Mouse (Mus musculus) hindbrain, embryonic 10.5 days (tissue): ENCODE measurements around the gene Supt4a. TPM values are rescaled to one million over a fixed set of nuclear protein-coding genes. Genes with fewer than 3 reads are reported as not detected.

Source experiments
- DNase-seq: peaks from one replicate; pipeline ENCODE4 v3.0.0-alpha.2; 2017; ENCODE audit warnings: low spot score
- H3K27ac ChIP-seq: fragments of 300-500 bp; sonication (generic); 2 replicates; pipeline ENCODE4 v1.5.1; 2016; ENCODE audit warnings: mild to moderate bottlenecking, moderate library complexity
- H3K27me3 ChIP-seq: fragments of 300-500 bp; sonication (generic); 2 replicates; pipeline ENCODE4 v1.6.1; 2016; ENCODE audit warnings: mild to moderate bottlenecking; ENCODE audit not compliant: poor library complexity, insufficient read depth, severe bottlenecking
- H3K36me3 ChIP-seq: fragments of 300-500 bp; sonication (generic); 2 replicates; pipeline ENCODE4 v1.6.1; 2016; ENCODE audit warnings: mild to moderate bottlenecking, moderate library complexity
- H3K4me1 ChIP-seq: fragments of 300-500 bp; sonication (generic); replicated peaks from 2 replicates; pipeline ENCODE4 v1.6.1; 2016; ENCODE audit warnings: mild to moderate bottlenecking
- H3K4me3 ChIP-seq: fragments of 300-500 bp; sonication (generic); 2 replicates; pipeline ENCODE4 v1.5.1; 2016; ENCODE audit warnings: mild to moderate bottlenecking, moderate library complexity
- H3K9me3 ChIP-seq: fragments of 300-500 bp; sonication (generic); 2 replicates; pipeline ENCODE4 v1.6.1; 2016; ENCODE audit warnings: mild to moderate bottlenecking, moderate library complexity
- WGBS: fragments of 180-500 bp; shearing (Covaris S2); methylation state at CpG from one replicate; pipeline ENCODE4 v1.1.7; 2016; 5-methylcytosine and 5-hydroxymethylcytosine counted together
- polyA plus RNA-seq: library from polyadenylated mRNA; unstranded; fragments of >200 nt; fragmentation: Nextera tagmentation; extraction: Ambion mirVana; gene quantifications from 2 replicates; pipeline ENCODE4 v1.2.1, GENCODE M21; 2016

Gene Supt4a
- polyA plus RNA-seq, 1 experiment from 2014 or later, result 184 TPM

DNA sequence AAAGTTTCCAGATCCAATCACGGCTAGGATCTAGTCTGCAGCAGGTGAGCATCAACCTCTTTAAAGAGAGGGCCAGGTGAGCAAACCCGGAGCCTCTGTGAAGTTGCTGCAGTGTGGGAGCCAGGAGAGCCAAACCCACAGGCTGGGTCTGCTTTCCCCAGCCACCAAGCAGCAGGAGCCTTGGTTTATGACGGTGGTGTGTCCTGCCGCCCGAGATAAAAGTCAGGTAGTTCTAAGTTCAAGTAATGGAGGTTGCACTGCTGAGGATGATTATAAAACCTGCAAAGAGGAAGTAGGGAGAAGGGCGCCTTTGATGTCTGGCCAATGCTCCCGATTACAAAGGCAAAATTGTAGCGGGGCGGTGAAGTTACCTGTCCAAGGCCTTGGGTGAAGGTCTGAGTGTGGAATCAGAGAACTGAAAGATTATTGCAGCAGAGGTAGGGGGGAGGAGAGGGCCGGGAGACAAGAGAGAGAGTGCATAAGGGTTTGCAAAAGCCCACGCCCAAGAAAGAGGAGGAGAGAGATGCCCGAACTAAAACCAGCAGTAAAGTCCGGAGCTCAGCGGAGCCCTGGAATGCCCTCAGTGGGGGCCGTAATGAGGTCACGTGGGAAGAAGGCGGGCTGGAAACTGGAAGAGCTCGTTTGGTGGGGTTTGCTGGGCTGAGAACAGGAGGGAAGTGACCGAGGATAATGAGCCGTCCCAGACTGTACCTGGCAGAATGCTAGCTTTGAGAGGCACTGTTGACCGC, 27.7 kb upstream of the Supt4a start:
- DNase-seq, result peak; percentile 59
- Histone ChIP-seq H3K36me3 (no peaks in the 10 kb centered on the region), H3K27ac (peak overlapping the region; percentile 69), H3K27me3 (peaks cover 35% of the 10 kb centered on the region), H3K4me3 (peak overlapping the region; percentile 42), H3K4me1 (peaks cover 37% of the 10 kb centered on the region), H3K9me3 (no peaks in the 10 kb centered on the region)
- 11% methylated on average over 21 of the region's 21 CpGs for WGBS

DNA sequence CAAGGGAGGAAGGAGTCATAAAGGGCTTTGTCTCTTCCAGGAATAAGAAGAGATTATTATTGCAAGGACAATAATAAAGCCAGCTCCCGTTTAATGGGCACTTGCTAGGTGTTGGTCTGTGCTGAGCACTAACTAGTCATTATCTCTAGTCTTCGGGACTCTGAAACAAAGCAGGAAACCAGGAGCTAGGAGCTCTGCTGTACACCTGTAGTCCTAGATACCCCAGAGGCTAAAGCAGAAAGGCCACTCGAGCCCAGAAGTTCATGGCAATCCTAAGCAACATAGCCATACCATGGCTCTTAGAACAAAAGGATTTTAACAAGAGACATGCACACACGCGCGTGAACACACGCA, 27.1 kb upstream of the Supt4a start:
- no peaks in the 10 kb centered on the region for H3K9me3 ChIP-seq
- 59% methylated on average over 7 of the region's 7 CpGs for WGBS

GRCm38 (mm10) chr11:87712188-87712587, 25.2 kb upstream of the Supt4a start:
- Histone ChIP-seq H3K4me3 (no peak overlapping the region), H3K36me3 (no peaks in the 10 kb centered on the region), H3K9me3 (no peaks in the 10 kb centered on the region), H3K27me3 (peaks cover 35% of the 10 kb centered on the region), H3K4me1 (peaks cover 33% of the 10 kb centered on the region), H3K27ac (no peak overlapping the region)
- 83% methylated on average over 4 of the region's 4 CpGs for WGBS
- no peak for DNase-seq

More for the DNA sequence above, 27.1 kb upstream of the Supt4a start:
- H3K4me3 ChIP-seq, result peak overlapping the region; percentile 42
- H3K4me1 ChIP-seq, result peaks cover 36% of the 10 kb centered on the region
- no peaks in the 10 kb centered on the region for H3K36me3 ChIP-seq
- peaks cover 35% of the 10 kb centered on the region for H3K27me3 ChIP-seq
- H3K27ac ChIP-seq, result peak overlapping the region; percentile 69
- DNase-seq, result no peak

GRCm38 (mm10) chr11:87715999-87716398, 21.4 kb upstream of the Supt4a start:
- WGBS, result 88% methylated on average over 4 of the region's 4 CpGs
- H3K4me1 ChIP-seq, result peaks cover 7% of the 10 kb centered on the region; the same call in 1 of the 2 replicates
- H3K27me3 ChIP-seq, result peaks cover 6% of the 10 kb centered on the region; the same call in 1 of the 2 replicates
- H3K9me3 ChIP-seq, result no peaks in the 10 kb centered on the region
- no peak overlapping the region for H3K4me3 ChIP-seq
- H3K36me3 ChIP-seq, result no peaks in the 10 kb centered on the region
- no peak for DNase-seq
- no peak overlapping the region for H3K27ac ChIP-seq

DNA sequence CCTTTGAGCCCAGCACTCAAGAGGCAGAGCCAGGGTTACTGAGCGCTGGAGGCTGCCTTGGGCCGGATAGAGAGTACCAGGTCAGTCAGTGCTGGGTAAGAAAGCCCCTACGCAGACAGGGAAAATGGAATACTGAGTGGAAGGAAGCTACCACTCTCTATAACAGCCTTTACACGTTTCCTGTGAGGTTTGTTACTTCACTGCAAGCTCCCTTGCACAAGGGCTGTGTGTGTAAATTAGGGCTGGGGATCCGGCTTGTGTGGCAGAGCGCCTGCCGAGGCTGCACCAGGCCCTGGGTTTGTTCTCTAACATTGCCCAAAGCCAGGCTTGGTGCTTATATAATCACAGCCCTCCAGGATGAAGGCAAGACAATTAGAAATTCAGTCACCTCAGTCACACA, 17.8 kb upstream of the Supt4a start:
- H3K9me3 ChIP-seq, result no peaks in the 10 kb centered on the region
- H3K4me3 ChIP-seq, result no peak overlapping the region
- DNase-seq, result no peak
- H3K36me3 ChIP-seq, result no peaks in the 10 kb centered on the region
- H3K27ac ChIP-seq, result 0 out of 2 replicates have a peak overlapping the region, but pooled peaks have one; percentile 40
- peaks cover 7% of the 10 kb centered on the region; the same call in 1 of the 2 replicates for H3K4me1 ChIP-seq
- WGBS, result 70% methylated on average over 7 of the region's 7 CpGs
- no peaks in the 10 kb centered on the region; the same call in 1 of the 2 replicates for H3K27me3 ChIP-seq

GRCm38 (mm10) chr11:87720324-87720723, 17.0 kb upstream of the Supt4a start:
- DNase-seq, result no peak
- whole genome bisulfite sequencing, result 42% methylated on average over 9 of the region's 9 CpGs
- Histone ChIP-seq H3K27ac (no peak overlapping the region), H3K4me1 (peaks cover 13% of the 10 kb centered on the region), H3K36me3 (no peaks in the 10 kb centered on the region), H3K27me3 (no peaks in the 10 kb centered on the region; the same call in 1 of the 2 replicates), H3K9me3 (no peaks in the 10 kb centered on the region), H3K4me3 (no peak overlapping the region)

- no peaks in the 10 kb centered on the region; the same call in 1 of the 2 replicates for H3K27me3 ChIP-seq
- no peaks in the 10 kb centered on the region for H3K9me3 ChIP-seq
- H3K4me1 ChIP-seq, result peaks cover 18% of the 10 kb centered on the region
- no peak for DNase-seq
- no peak overlapping the region for H3K4me3 ChIP-seq
- 81% methylated on average over 9 of the region's 9 CpGs for WGBS
- H3K27ac ChIP-seq, result no peak overlapping the region; the same call in 1 of the 2 replicates
- H3K36me3 ChIP-seq, result no peaks in the 10 kb centered on the region
Measured at GRCm38 (mm10) chr11:87720839-87721238, 16.5 kb upstream of the Supt4a start.

DNA sequence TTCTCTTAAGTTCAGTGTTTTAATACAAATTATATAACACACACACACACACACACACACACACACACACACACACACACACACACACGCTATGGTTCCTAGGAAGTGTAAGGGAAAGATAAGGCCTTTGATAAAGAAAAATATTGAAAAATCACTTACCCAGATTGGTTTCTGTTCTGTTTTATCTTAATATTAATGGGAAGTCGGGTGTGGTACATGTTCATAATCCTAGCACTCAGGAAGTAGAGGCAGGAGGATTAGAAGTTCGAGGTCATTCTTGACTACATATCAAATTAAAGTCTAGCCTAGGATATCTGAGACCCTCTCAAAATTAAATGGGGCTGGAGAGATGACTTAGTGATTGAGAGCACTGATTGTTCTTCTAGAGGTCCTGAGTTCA, 15.2 kb upstream of the Supt4a start:
- Histone ChIP-seq H3K36me3 (no peaks in the 10 kb centered on the region), H3K9me3 (no peaks in the 10 kb centered on the region), H3K4me3 (no peak overlapping the region), H3K4me1 (peaks cover 32% of the 10 kb centered on the region), H3K27me3 (no peaks in the 10 kb centered on the region; the same call in 1 of the 2 replicates), H3K27ac (no peak overlapping the region)
- DNase-seq, result no peak
- 82% methylated on average over 3 of the region's 3 CpGs for WGBS

DNA sequence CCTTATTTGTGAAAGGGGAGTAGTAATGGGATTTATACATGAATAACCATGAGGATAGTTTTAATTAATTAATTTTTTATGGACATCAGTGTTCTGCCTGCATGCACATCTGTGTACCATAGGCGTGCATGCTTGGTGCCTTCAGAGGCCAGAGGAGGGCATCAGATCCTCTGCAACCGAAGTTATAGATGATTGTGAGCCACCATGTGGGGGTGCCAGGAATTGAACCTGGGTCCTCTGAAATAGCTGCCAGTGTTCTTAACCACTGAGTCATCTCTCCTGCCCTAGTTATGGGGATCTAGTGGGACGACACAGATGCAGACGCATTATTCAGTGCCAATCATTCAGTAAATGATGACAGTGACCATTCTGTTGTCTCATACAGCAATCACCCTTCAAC, 14.5 kb upstream of the Supt4a start:
- Histone ChIP-seq H3K27ac (no peak overlapping the region), H3K9me3 (no peaks in the 10 kb centered on the region), H3K36me3 (no peaks in the 10 kb centered on the region), H3K4me1 (peaks cover 37% of the 10 kb centered on the region), H3K4me3 (no peak overlapping the region), H3K27me3 (no peaks in the 10 kb centered on the region; the same call in 1 of the 2 replicates)
- no peak for DNase-seq
- WGBS, result 87% methylated on average over 4 of the region's 4 CpGs

DNA sequence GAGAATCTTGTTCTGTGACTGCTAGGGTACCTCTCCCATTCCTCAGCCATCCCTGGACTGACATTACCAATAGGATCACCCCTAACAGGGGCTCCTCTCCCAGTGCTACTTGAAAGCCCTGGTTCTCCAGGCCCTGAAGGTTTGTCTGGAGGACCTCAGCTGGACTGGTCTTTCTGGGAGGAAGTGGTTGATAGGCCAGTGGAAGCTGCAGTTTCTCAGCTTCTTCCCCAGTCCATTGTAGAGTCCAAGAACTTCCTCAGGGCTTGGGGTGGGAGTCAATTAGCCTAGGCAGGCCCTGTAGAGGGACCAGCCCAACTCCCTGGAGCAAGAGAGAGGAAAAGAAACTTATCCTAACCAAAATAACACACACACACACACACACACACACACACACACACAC, 11.8 kb upstream of the Supt4a start:
- H3K27ac ChIP-seq, result peak overlapping the region; percentile 84
- no peaks in the 10 kb centered on the region for H3K9me3 ChIP-seq
- H3K4me1 ChIP-seq, result peaks cover 33% of the 10 kb centered on the region
- H3K27me3 ChIP-seq, result no peaks in the 10 kb centered on the region
- DNase-seq, result no peak
- no peaks in the 10 kb centered on the region for H3K36me3 ChIP-seq
- H3K4me3 ChIP-seq, result peak overlapping the region; percentile 22; the same call in 1 of the 2 replicates

DNA sequence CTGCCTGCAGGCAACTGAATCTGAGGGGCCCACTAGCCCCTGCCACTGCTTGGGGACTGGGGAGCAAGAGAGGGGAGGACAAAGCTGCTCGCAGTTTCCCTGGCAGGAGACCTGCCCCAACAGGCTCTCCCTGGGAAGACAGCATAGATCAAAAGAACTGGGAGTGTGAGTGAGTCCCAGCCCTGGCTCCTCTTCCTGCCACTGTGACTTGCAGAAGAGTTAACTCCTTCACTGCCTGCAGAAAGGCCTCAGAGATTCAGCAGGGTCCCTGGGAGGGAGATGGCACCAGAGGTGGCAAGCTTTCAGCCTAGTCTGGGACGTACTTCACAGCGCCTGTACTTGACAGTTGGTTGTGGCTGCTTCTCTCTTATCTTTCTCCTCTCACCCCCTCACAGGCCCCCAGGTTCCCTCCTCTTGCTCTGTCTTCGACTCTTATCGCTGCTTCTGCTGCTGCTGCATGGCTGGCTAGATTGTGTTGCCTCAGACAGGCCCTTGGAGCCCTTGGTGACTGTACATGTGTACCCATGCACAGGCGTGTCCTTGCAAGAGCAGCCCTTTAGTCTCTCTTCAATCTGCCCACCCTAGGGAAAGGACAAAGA, 11.3 kb upstream of the Supt4a start:
- Histone ChIP-seq H3K36me3 (no peaks in the 10 kb centered on the region), H3K27ac (peak overlapping the region; percentile 84), H3K27me3 (no peaks in the 10 kb centered on the region), H3K4me1 (peaks cover 35% of the 10 kb centered on the region), H3K9me3 (no peaks in the 10 kb centered on the region), H3K4me3 (peak overlapping the region; percentile 22; the same call in 1 of the 2 replicates)
- 23% methylated on average over 6 of the region's 6 CpGs for WGBS
- DNase-seq, result peak; percentile 50

DNA sequence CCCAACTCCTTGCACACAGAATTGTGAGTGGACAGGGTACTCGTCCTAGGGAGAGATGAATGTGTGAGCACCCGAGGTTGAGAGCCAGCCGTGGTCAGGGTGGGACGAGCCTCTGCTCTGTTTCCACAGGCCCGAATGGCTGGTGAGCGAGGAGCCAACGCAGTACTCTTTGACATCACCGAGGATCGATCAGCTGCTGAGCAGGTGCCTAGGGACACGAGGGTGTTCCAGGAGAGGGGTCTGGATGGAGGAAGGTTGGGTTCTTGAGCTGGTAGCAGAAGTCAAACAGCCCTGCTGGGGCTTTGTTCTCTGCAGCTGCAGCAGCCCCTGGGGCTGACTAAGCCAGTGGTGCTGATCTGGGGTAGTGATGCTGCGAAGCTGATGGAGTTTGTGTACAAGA, 10.3 kb upstream of the Supt4a start:
- 61% methylated on average over 11 of the region's 11 CpGs for WGBS
- H3K27me3 ChIP-seq, result no peaks in the 10 kb centered on the region
- H3K27ac ChIP-seq, result peak overlapping the region; percentile 84
- no peaks in the 10 kb centered on the region for H3K9me3 ChIP-seq
- H3K36me3 ChIP-seq, result no peaks in the 10 kb centered on the region
- H3K4me1 ChIP-seq, result peaks cover 42% of the 10 kb centered on the region
- no peak for DNase-seq
- no peak overlapping the region for H3K4me3 ChIP-seq

GRCm38 (mm10) chr11:87727471-87727870, 9.9 kb upstream of the Supt4a start:
- H3K36me3 ChIP-seq, result no peaks in the 10 kb centered on the region
- WGBS, result 67% methylated on average over 4 of the region's 4 CpGs
- no peak for DNase-seq
- no peaks in the 10 kb centered on the region for H3K9me3 ChIP-seq
- peaks cover 43% of the 10 kb centered on the region for H3K4me1 ChIP-seq
- peak overlapping the region; percentile 84 for H3K27ac ChIP-seq
- no peaks in the 10 kb centered on the region for H3K27me3 ChIP-seq
- H3K4me3 ChIP-seq, result no peak overlapping the region
